Mouse (Mus musculus): ENCODE measurements around the gene Vamp5. TPM values are rescaled to one million over a fixed set of nuclear protein-coding genes. Genes with fewer than 3 reads are reported as not detected.
A peak's percentile ranks its signal among the peaks of the same experiment; 100 is the strongest.

Gene Vamp5
- total and polyA plus RNA-seq, 3 experiments, result 465 to 593 TPM; not detected in 1

DNA sequence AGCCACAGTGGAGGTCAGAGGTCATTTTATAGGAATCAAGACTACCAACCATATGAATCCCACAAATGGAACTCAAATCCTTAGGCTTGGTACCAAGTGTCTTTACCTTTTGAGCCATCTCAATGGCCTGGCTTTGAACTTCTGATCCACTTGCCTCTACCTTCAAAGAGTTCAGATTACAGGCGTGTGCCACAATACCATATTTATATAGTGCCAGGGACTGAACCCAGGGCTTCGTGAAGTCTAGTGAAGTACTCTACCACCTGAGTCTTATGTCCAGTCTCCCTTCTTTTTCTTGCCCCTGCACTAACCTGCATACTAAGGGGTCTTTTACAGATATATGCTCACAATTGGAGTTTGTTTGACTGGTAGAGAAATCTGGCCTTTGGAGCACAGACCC, 6.3 kb upstream of the Vamp5 start:
- Histone ChIP-seq H3K27ac (ENCODE audit: control insufficient read depth, low read depth, low read length) (peak overlapping the region; percentile 99), H3K27me3 (ENCODE audit: control insufficient read depth in 1 of 2, insufficient read depth in 2 of 2, low read length in 2 of 2) (no peaks in the 10 kb centered on the region), H3K36me3 (ENCODE audit: control insufficient read depth in 1 of 2, insufficient read depth in 2 of 2, low read length in 2 of 2) (peaks cover 2 to 62% of the 10 kb centered on the region in 2 experiments; a peak in 3 of 4 replicates), H3K4me1 (ENCODE audit: control insufficient read depth in 1 of 2, insufficient read depth in 2 of 2, low read length in 2 of 2) (peaks cover 15 to 57% of the 10 kb centered on the region in 2 experiments), H3K9me3 (replicated peaks; ENCODE audit: insufficient read depth, low read length) (no peaks in the 10 kb centered on the region), H3K79me2 (ENCODE audit: control insufficient read depth, insufficient read depth, low read length, poor library complexity) (peaks cover 61% of the 10 kb centered on the region), H3K4me3 (ENCODE audit: control insufficient read depth in 1 of 2, insufficient read depth in 1 of 2, low read depth in 2 of 2, low read length in 2 of 2) (no peak overlapping the region), H3K9ac (ENCODE audit: control insufficient read depth, low read depth, low read length, poor library complexity, severe bottlenecking) (peak overlapping the region; percentile 26; the same call in 1 of the 2 replicates)
- 0 out of 2 replicates have a peak, but pooled peaks have one; percentile 61 for TF ChIP-seq POLR2AphosphoS5 (IDR thresholded peaks at IDR 0.05; ENCODE audit: borderline replicate concordance, low read depth, low read length)
- no peak for TF ChIP-seq GABPA (IDR thresholded peaks at IDR 0.05; ENCODE audit: low read depth, low read length)
- TF ChIP-seq BHLHE40 (IDR thresholded peaks at IDR 0.05; ENCODE audit: borderline replicate concordance, low read depth, low read length), result no peak
- TF ChIP-seq SIN3A (IDR thresholded peaks at IDR 0.05; ENCODE audit: low read length), result no peak
- TF ChIP-seq TBP (IDR thresholded peaks at IDR 0.05; ENCODE audit: low read depth, low read length), result 0 out of 2 replicates have a peak, but pooled peaks have one; percentile 2
- DNase-seq (ENCODE audit: low read depth, low spot score), result peak; percentile 67

DNA sequence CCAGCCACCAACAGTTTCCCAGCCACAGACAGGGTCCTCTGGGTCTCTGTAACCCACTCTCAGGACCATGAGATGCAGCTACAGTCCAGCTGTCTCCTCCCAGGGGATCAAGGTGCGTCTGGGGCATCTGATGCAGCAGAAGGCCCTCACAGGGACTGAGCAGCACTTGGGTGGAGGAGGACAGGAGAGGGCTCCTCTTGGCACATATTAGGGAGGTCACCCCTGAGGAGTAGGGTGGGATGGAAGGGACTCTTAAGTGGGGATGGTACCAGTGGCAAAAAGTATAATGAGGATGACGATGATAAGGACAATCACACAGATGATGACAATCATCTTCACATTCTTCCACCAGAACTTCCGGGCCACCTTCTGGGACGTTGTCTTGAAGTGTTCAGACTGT, 5.0 kb upstream of the Vamp5 start:
- peaks cover 2 to 66% of the 10 kb centered on the region in 2 experiments; a peak in 3 of 4 replicates for H3K36me3 ChIP-seq (ENCODE audit: control insufficient read depth in 1 of 2, insufficient read depth in 2 of 2, low read length in 2 of 2)
- peak; percentile 80 for DNase-seq (ENCODE audit: low read depth, low spot score)
- TF ChIP-seq MEF2A (IDR thresholded peaks at IDR 0.05; ENCODE audit: extremely low read depth, insufficient replicate concordance, low read depth, low read length, poor library complexity, severe bottlenecking) (no peak), ZC3H11A (IDR thresholded peaks at IDR 0.05; ENCODE audit: low read depth, low read length) (no peak), POLR2AphosphoS5 (IDR thresholded peaks at IDR 0.05; ENCODE audit: borderline replicate concordance, low read depth, low read length) (0 out of 2 replicates have a peak, but pooled peaks have one; percentile 43), SMC3 (IDR thresholded peaks at IDR 0.05; ENCODE audit: low read depth, low read length) (no peak), NRF1 (IDR thresholded peaks at IDR 0.05; ENCODE audit: insufficient read depth, low read depth, low read length, poor library complexity, severe bottlenecking) (no peak), BHLHE40 (IDR thresholded peaks at IDR 0.05; ENCODE audit: borderline replicate concordance, low read depth, low read length) (no peak), MAFK (IDR thresholded peaks at IDR 0.05; ENCODE audit: borderline replicate concordance, low read depth, low read length) (no peak), UBTF (IDR thresholded peaks at IDR 0.05; ENCODE audit: borderline replicate concordance, insufficient read depth, low read depth, low read length) (no peak), RAD21 (IDR thresholded peaks at IDR 0.05; ENCODE audit: low read depth, low read length) (no peak), GATA1 (IDR thresholded peaks at IDR 0.05; ENCODE audit: low read depth, low read length) (peak; percentile 36; the same call in 1 of the 2 replicates), HCFC1 (IDR thresholded peaks at IDR 0.05; ENCODE audit: low read depth, low read length) (no peak), CHD1 (IDR thresholded peaks at IDR 0.05; ENCODE audit: low read depth, low read length) (no peak), MAZ (IDR thresholded peaks at IDR 0.05; ENCODE audit: low read depth, low read length) (no peak), USF2 (IDR thresholded peaks at IDR 0.05; ENCODE audit: borderline replicate concordance in 1 of 2, insufficient read depth in 1 of 2, low read depth in 1 of 2, low read length in 2 of 2) (no peak), POLR2A (IDR thresholded peaks at IDR 0.05; ENCODE audit: control insufficient read depth in 1 of 2, insufficient read depth in 1 of 2, low read depth in 1 of 2, low read length in 2 of 2, poor library complexity in 1 of 2) (peak; percentile 33 to 71; a peak in 2 of 4 replicates), TBP (IDR thresholded peaks at IDR 0.05; ENCODE audit: low read depth, low read length) (peak; percentile 49; the same call in 1 of the 2 replicates), KAT2A (conservative IDR thresholded peaks at IDR 0.05; ENCODE audit: low read depth, low read length) (no peak), MXI1 (IDR thresholded peaks at IDR 0.05; ENCODE audit: low read depth, low read length) (no peak)
- peaks cover 60% of the 10 kb centered on the region for H3K79me2 ChIP-seq (ENCODE audit: control insufficient read depth, insufficient read depth, low read length, poor library complexity)
- peak overlapping the region; percentile 99 for H3K27ac ChIP-seq (ENCODE audit: control insufficient read depth, low read depth, low read length)
- peak overlapping the region; percentile 49 to 51 for H3K4me3 ChIP-seq (ENCODE audit: control insufficient read depth in 1 of 2, insufficient read depth in 1 of 2, low read depth in 2 of 2, low read length in 2 of 2)
- peak overlapping the region; percentile 78 for H3K9ac ChIP-seq (ENCODE audit: control insufficient read depth, low read depth, low read length, poor library complexity, severe bottlenecking)
- no peaks in the 10 kb centered on the region for H3K27me3 ChIP-seq (ENCODE audit: control insufficient read depth in 1 of 2, insufficient read depth in 2 of 2, low read length in 2 of 2)
- H3K4me1 ChIP-seq (ENCODE audit: control insufficient read depth in 1 of 2, insufficient read depth in 2 of 2, low read length in 2 of 2), result peaks cover 15 to 64% of the 10 kb centered on the region in 2 experiments
- no peaks in the 10 kb centered on the region for H3K9me3 ChIP-seq (replicated peaks; ENCODE audit: insufficient read depth, low read length)

All from MEL (cell line).